Mouse (Mus musculus) cortical plate, adult 2 months (tissue): ENCODE data around the gene Daw1. TPM values are rescaled to one million over a fixed set of nuclear protein-coding genes. Genes with fewer than 3 reads are reported as not detected.

Experiments
- H3K27ac ChIP-seq: fragments of 200-500 bp; 2 replicates; pipeline ENCODE4 v1.5.1; 2012; ENCODE audit warnings: low read length, control low read depth, inconsistent platforms; ENCODE audit not compliant: insufficient read depth
- H3K4me1 ChIP-seq: fragments of 200-500 bp; 2 replicates; pipeline ENCODE4 v1.6.1; 2011; ENCODE audit warnings: low read length; ENCODE audit not compliant: control insufficient read depth, insufficient read depth
- H3K4me3 ChIP-seq: fragments of 200-500 bp; 2 replicates; pipeline ENCODE4 v1.5.1; 2011; ENCODE audit warnings: mild to moderate bottlenecking, low read length, control low read depth; ENCODE audit not compliant: insufficient read depth
- CTCF ChIP-seq: fragments of 200-500 bp; IDR thresholded peaks from 2 replicates; pipeline ENCODE4 v1.5.1; 2011; ENCODE audit warnings: mild to moderate bottlenecking, control low read depth, low read length; ENCODE audit not compliant: insufficient read depth; ENCODE audit errors: extremely low read depth
- POLR2A ChIP-seq: fragments of 200-500 bp; IDR thresholded peaks from 2 replicates; pipeline ENCODE4 v1.6.1; 2011; ENCODE audit warnings: mild to moderate bottlenecking, low read length, control low read depth; ENCODE audit not compliant: insufficient read depth; ENCODE audit errors: extremely low read depth
- polyA plus RNA-seq: library from polyadenylated mRNA; depleted of rRNA; stranded (reverse); fragments of >200 nt; gene quantifications from 2 replicates; pipeline ENCODE4 v1.2.3, GENCODE M21; 2012; rRNA removed

Gene Daw1
- polyA plus RNA-seq, 1 experiment, result 0.56 TPM

DNA sequence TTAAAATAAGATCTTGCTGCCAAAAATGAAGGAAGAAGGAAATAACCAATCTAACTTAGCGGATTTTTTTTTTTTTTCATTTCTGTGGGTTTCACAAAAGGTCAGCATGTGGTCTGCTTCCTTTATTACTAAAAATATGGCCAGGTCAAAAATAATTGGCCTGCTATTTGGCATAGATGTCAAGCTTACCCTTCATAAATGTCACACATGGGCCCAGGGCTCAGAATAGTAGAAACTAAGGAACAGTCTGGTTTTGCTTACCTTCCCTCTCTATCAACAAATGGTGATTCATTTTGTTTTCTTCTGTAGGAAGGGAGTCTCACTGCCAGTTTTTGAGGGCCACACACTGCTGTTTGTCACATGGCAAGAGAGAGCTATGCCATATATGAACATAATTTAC, 92.2 kb downstream of the Daw1 start:
- TF ChIP-seq CTCF (no peak), POLR2A (no peak)

More for the DNA sequence above, 92.2 kb downstream of the Daw1 start:
- no peaks in the 10 kb centered on the region for H3K4me1 ChIP-seq
- no peak overlapping the region for H3K27ac ChIP-seq
- H3K4me3 ChIP-seq, result no peak overlapping the region

Other genes starting within 250 kb of the Daw1 start
- 2.1 and 2.2 TPM in 2 replicates for gene A030005L19Rik, start 246.4 kb upstream of the Daw1 start, polyA plus RNA-seq
- gene A030014E15Rik, start 234.8 kb upstream of the Daw1 start, polyA plus RNA-seq, result 0.19 TPM in 1 of 2 replicates, not detected in the other
- not detected in 2 replicates for gene Gm6217, start 228.4 kb upstream of the Daw1 start, polyA plus RNA-seq
- gene A030003K21Rik, start 216.4 kb upstream of the Daw1 start, polyA plus RNA-seq, result not detected in 2 replicates
- not detected in 2 replicates for gene Gm7544, start 203.7 kb upstream of the Daw1 start, polyA plus RNA-seq
- gene Gm47955, start 199.5 kb upstream of the Daw1 start, polyA plus RNA-seq, result not detected in 2 replicates
- not detected in 2 replicates for gene Gm47959, start 159.2 kb upstream of the Daw1 start, polyA plus RNA-seq
- gene Slc19a3, start 121.3 kb upstream of the Daw1 start, polyA plus RNA-seq, result 3.9 and 5.2 TPM in 2 replicates
- not detected in 2 replicates for gene Krtap28-10, start 117.3 kb upstream of the Daw1 start, polyA plus RNA-seq
- gene Gm47969, start 114.8 kb upstream of the Daw1 start, polyA plus RNA-seq, result 0.09 TPM in 1 of 2 replicates, not detected in the other
- not detected in 2 replicates for gene A030005K14Rik, start 100.4 kb upstream of the Daw1 start, polyA plus RNA-seq
- gene Krtap28-13, start 98.8 kb upstream of the Daw1 start, polyA plus RNA-seq, result 0.30 TPM in 1 of 2 replicates, not detected in the other
- gene Ccl20, start 43.0 kb upstream of the Daw1 start, polyA plus RNA-seq, result not detected in 2 replicates
- 46.6 and 55.0 TPM in 2 replicates for gene Sphkap, start 248.4 kb downstream of the Daw1 start, polyA plus RNA-seq